Mouse (Mus musculus) layer of hippocampus, adult 8-10 months (tissue): ENCODE measurements around the gene Clic6. TPM values are rescaled to one million over a fixed set of nuclear protein-coding genes. Genes with fewer than 3 reads are reported as not detected.
A peak's percentile ranks its signal among the peaks of the same experiment; 100 is the strongest.

Experiments
- DNase-seq, 2 experiments: peaks; one replicate each; pipeline ENCODE4 v3.0.0; 2022; ENCODE audit warnings: low spot score in 2 of 2
- total RNA-seq, 4 experiments: library from RNA; stranded (reverse); gene quantifications; 2 replicates each; pipeline ENCODE4 v1.2.4; 2022

Gene Clic6
- total RNA-seq, 4 experiments from 2014 or later = 0.72 to 2.5 (median 2.4) TPM

- DNase-seq = peak in 1 of 2 experiments; percentile 25
Observed at GRCm38 (mm10) chr16:92519820-92520492, 34.4 kb downstream of the Clic6 start.

- no peak for DNase-seq
Observed at GRCm38 (mm10) chr16:92523351-92523750, 37.8 kb downstream of the Clic6 start.

- DNase-seq = no peak
Observed at GRCm38 (mm10) chr16:92524651-92525050, 39.1 kb downstream of the Clic6 start.

- no peak for DNase-seq
Observed at GRCm38 (mm10) chr16:92525919-92526318, 40.4 kb downstream of the Clic6 start.

GRCm38 (mm10) chr16:92535258-92535657, 49.7 kb downstream of the Clic6 start:
- DNase-seq = no peak

GRCm38 (mm10) chr16:92538356-92538755, 52.8 kb downstream of the Clic6 start:
- DNase-seq = no peak

GRCm38 (mm10) chr16:92544264-92544663, 58.7 kb downstream of the Clic6 start:
- DNase-seq = peak in 1 of 2 experiments; percentile 17

- DNase-seq = no peak
Observed at GRCm38 (mm10) chr16:92548651-92549050, 63.1 kb downstream of the Clic6 start.

- no peak for DNase-seq
Observed at GRCm38 (mm10) chr16:92551266-92552105, 66.0 kb downstream of the Clic6 start.

GRCm38 (mm10) chr16:92552106-92552382, 66.5 kb downstream of the Clic6 start:
- no peak for DNase-seq

GRCm38 (mm10) chr16:92552858-92553257, 67.3 kb downstream of the Clic6 start:
- no peak for DNase-seq

- DNase-seq = no peak
Observed at GRCm38 (mm10) chr16:92555051-92555450, 69.5 kb downstream of the Clic6 start.

- DNase-seq = peak in 1 of 2 experiments; percentile 4
Observed at GRCm38 (mm10) chr16:92565291-92565690, 79.8 kb downstream of the Clic6 start.

GRCm38 (mm10) chr16:92565708-92566107, 80.2 kb downstream of the Clic6 start:
- DNase-seq = peak; percentile 68 to 90

- no peak for DNase-seq
Observed at GRCm38 (mm10) chr16:92566146-92566545, 80.6 kb downstream of the Clic6 start.

GRCm38 (mm10) chr16:92571246-92571645, 85.7 kb downstream of the Clic6 start:
- DNase-seq = no peak

- no peak for DNase-seq
Observed at GRCm38 (mm10) chr16:92573193-92573592, 87.7 kb downstream of the Clic6 start.

GRCm38 (mm10) chr16:92575792-92576191, 90.3 kb downstream of the Clic6 start:
- no peak for DNase-seq

- DNase-seq = no peak
Observed at GRCm38 (mm10) chr16:92577381-92577780, 91.8 kb downstream of the Clic6 start.

GRCm38 (mm10) chr16:92578915-92579653, 93.5 kb downstream of the Clic6 start:
- no peak for DNase-seq

GRCm38 (mm10) chr16:92580981-92581380, 95.4 kb downstream of the Clic6 start:
- no peak for DNase-seq

- no peak for DNase-seq
Observed at GRCm38 (mm10) chr16:92581767-92582166, 96.2 kb downstream of the Clic6 start.
